Mouse (Mus musculus): Measurements from ENCODE around the gene Mdh1.

DNA sequence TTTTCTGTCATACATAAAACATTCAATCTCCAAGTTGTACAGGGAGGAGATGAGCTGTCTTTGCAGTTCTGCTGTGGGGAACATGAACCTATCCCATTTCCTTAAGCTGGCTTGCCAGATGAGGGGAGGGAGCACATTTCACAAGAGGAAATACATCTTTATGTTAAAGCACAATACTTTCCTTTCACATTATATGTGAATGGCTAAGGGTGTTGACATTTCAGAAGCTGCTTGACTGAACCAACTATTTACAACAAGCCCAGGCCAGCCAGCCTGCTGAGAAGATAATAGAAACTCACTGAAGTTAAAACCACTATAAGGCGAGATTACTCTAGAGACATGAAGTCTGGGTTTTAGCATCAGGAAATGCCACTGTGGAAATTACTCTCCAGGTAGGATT, 11.1 kb upstream of the Mdh1 start:
- TF ChIP-seq CTCF (IDR thresholded peaks at IDR 0.05; ENCODE audit: borderline replicate concordance, insufficient read depth, low read length) (no peak), POLR2A (IDR thresholded peaks at IDR 0.05; ENCODE audit: low read depth, low read length) (no peak)

All from embryonic fibroblast, embryonic 13.5 days (primary cell).